Mouse (Mus musculus) CD8-positive naive resting alpha-beta T cell, adult 2 months (primary cell): ENCODE data around the gene Slc13a2.

ENCODE experiments used
- DNase-seq, 2 experiments: peaks; one replicate each; pipeline ENCODE4 v3.0.0; 2022; ENCODE audit warnings: low read depth in 2 of 2, low spot score in 2 of 2

Slc13a2 gene

DNA sequence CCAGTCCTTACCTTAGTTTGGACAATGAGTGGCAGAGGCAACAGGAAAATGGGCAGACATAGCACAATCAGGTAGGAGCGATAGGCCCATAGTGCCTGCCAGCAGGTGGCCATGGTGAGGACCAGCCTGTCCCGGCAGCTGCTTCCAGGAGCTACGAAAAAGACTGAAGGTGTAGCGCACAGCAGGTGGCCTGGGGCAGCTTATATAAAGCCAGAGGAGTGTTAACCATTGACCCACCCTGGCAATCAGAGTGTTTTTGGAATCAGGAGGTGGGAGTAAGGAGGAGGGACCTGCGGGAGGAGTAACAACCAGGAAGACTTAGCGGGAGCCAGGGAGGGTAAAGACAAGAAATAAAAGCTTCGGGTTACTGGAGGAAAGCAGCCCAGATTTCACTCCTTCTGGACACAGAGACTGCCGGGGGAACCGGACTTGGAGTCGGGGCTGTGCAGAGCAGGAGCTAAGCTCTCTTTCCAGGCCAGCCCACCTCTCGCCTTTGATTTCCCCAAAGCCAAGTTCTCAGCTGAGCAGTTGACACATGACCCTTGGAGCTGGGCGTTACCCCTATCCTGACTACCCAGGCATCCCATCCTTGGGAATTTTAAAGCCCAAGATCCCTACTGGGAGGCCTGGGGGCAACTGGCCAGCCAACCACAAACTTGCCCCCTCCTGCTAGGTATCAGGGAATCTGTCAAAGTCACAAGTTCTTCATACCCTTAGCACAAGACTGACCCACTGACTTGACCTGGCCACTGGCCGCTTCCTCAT lies at the start of gene Slc13a2:
Gene Slc13a2 (minus strand): TSS at position 163 of the 765 bp plus-strand sequence.
- DNase-seq = no peak

GRCm38 (mm10) chr11:78471326-78472103 lies 49.5 kb upstream of the Slc13a2 start:
- DNase-seq = no peak

GRCm38 (mm10) chr11:78467932-78468331 lies 45.9 kb upstream of the Slc13a2 start:
- no peak for DNase-seq

DNA sequence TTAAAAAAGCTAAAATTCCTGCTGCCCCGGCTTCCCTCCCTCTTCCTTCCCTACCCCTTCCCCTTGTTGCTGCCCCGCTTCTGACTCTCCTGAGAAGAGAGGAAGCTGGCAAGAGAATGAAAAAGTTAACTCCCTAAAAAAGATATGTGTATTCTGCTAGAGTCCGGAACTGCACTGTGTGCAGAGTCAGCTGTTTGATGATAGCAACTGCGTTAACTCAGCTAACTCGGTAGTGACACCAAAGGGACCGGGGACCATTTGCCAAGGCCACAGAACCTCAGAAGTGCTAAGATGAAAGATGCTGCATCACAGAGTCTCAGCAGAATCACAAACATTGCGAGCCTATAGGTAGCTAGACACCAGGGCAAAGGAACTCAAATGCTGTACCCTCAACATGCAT lies 45.5 kb upstream of the Slc13a2 start:
- DNase-seq = no peak

GRCm38 (mm10) chr11:78466242-78466912 lies 44.4 kb upstream of the Slc13a2 start:
- no peak for DNase-seq

DNA sequence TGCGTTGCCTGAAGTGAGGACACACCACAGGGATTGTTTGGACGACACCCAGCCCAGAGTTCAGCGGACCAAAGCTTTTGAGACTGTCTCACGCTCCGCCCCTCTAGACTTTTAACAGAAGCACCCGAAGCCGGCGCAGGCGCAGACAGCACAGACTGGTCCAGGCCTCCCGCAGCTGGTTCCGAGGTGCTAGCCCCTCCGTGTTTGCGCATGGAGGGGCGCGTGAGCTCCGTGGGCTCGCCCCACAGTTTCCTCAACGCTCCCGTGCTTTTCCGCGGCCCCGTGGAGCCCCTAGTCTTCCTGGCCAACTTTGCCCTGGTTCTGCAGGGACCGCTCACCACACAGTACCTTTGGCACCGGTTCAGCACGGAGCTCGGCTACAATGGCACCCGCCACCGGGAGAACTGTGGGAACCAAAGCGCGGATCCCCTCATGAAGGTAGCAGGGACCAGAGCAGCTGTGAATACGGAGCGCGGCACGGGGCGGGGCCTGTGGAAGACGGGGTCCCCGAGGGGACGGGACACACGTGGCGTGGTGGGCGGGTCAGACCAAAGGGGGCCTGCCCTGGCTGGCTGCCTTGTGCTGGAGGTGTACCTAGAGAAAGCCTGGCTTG lies 43.7 kb upstream of the Slc13a2 start, which contains the start of gene Slc46a1:
Gene Slc46a1 (plus strand): TSS at position 130 of the 613 bp plus-strand sequence.
- peak; percentile 48 to 66 for DNase-seq

DNA sequence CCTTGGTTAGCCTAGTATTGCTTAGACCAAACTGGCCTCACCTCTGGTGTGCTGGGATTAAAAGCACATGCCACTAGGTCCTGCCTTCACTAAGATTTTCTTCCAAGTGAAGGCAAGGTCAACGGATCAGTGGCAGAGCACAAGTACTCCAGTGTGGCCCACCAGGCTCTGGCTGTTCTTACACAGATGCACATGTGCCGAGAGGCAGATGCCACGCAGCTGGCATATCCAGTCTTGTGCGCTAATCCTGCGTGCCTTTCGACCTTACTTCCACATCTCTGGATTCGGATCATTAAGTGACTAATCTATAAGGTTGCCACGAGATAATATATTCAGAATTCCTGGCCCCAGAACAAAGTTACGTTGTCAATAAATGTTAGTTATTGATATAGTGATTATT lies 43.1 kb upstream of the Slc13a2 start:
- DNase-seq = no peak

- no peak for DNase-seq
Observed at GRCm38 (mm10) chr11:78463286-78464036, 41.4 kb upstream of the Slc13a2 start.

DNA sequence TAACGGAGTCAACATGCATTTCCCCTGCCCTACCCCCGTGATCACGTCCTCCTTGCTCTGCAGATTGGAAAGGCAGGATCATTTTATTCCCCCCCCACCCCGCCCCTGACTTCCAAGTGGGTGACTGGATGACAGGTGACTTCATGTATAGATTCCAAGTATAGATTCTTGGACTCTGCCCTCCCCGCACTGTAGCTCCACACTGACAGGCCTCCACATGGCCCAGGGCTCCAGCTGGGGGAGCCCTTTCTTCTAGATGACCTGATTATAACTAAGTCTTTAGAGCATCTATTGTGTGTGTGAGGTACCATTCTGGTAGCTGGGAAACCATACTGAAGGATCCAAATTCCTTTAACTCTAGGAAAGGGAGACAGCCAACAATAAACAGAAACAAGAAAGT lies 40.7 kb upstream of the Slc13a2 start:
- DNase-seq = no peak

GRCm38 (mm10) chr11:78461894-78462293 lies 39.9 kb upstream of the Slc13a2 start:
- peak in 1 of 2 experiments; percentile 14 for DNase-seq

DNA sequence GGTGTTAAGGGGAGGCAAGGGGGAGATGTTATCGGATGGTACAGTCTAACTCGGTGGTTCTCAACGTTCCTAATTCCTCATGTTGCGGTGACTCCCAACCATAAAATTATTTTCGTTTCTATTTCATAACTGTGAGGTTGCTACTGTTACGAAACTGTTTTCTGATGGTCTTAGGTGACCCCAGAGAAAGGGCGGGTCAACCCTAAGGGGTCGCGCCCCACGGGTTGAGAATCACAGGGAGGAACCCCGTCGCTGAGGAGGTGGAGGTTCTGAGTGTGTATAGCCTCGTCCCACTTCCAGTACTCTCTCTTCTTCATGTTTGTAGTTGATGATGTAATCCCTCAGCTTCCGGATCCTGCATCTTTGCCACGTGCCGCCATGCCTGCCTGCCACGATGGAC lies 36.7 kb upstream of the Slc13a2 start:
- no peak for DNase-seq

- DNase-seq = peak; percentile 19 to 36
Observed at GRCm38 (mm10) chr11:78455308-78455707, 33.3 kb upstream of the Slc13a2 start.

DNA sequence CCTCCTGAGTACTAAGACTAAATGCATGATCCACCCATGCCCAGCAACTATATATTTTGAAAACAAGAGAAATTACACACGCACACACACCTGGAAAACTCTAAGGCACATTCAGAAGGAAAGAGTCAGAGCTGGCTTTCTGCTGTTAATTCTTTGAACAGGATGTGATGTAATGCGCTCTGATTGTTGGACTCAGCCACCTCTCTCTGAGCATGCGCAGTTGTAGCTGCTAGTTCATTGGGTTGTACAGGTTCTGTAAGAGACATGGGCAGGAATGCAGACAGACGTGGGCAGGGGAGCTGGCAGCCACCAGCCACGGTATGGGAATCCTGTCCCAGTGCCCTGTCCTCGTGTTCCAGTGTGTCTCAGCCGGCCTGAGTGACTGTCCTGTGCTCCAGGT lies 32.3 kb upstream of the Slc13a2 start:
- no peak for DNase-seq

GRCm38 (mm10) chr11:78453675-78454074 lies 31.7 kb upstream of the Slc13a2 start:
- DNase-seq = peak; percentile 68 to 75

DNA sequence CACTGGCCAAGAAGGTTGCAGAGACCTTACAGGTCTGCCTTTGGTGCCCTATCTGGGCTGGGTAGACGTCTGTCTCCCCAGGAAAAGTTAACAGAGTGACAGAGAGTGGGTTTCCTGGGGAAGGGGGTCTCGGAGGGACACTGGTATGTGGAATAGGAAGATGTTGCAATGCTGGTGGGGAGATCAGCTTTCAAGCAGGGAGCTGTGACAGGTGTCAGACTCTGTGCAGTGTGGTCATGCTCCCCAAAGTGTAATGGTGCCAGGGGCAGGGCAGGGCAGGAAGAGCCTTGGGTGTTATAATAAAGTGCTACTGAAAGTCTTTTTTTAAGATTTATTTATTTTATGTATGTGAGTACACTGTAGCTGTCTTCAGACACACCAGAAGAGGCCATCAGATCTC lies 28.3 kb upstream of the Slc13a2 start:
- DNase-seq = no peak

DNA sequence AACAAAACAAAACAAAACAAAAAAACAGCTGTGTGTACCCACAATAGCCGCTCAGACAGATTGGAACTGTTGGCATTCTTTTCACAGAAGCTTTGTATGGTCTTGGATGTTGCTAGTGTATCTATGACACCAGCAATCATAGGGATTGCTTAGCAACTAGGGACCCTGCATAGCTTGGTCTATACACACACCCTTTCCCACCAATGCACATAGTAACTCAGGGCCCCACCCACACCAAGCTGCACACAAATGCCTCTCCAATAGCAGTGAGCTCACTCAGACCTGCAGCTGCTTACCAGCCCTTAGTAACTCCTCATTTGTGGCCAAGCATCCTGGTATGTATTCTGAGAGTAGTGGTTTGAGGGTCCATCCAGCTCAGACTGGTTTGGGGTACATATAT lies 26.2 kb upstream of the Slc13a2 start:
- no peak for DNase-seq

DNA sequence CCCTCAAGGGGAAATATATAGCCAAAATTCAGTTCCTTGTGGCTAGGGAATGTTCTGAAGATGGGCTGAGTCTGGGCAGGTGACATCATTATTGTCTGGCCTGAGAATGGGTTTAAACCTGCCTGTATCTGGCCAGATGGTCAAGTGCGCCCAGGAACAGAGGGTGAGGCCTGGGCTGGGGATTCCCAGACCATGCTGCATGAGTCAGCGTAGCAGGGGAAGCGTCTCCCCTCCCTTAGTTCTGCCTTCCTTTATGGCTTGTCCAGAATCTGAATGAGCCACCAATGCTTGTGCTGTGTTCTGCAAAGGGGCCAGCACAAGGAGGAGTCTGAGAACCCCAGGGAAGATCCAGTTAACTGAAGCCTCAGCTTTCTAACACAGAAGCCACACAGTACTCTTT lies 25.2 kb upstream of the Slc13a2 start:
- DNase-seq = no peak

DNA sequence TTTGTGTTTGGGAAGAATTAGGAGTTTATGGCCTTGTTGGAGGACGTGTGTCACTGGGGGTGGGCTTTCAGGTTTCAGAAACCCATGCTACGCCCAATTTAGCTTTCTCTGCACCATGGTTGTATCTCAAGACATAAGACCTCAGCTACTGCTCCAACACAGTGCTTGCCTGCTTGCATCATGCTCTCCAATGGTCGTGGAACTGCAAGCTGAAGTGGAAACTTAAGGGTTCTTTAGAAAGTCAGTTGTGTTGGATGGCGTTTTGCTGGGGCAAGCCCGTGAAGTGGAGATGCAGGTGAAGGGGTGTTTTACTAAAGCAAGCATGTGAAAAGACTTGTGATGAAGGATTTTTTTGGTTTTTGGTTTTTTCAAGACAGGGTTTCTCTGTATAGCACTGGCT lies 21.1 kb upstream of the Slc13a2 start:
- no peak for DNase-seq

GRCm38 (mm10) chr11:78438399-78438930 lies 16.4 kb upstream of the Slc13a2 start:
- DNase-seq = no peak

DNA sequence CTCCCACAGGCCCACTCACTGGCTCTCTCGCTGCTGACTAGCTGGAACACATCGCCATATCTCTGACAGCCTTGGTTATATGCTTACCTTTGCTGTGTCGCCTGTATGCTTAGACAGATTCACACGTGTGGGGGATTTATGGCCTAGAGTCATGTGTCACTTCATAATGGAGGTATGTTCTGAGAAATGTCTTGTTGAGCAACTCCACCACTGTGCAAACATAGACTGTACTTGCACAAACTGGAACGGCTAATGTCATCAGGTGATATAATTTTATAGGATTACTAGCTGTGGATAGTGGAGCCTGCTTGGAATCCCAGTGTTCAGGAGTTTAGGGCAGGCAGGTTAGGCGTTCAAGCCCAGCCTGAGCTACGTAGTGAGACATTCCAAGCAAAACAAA lies 15.2 kb upstream of the Slc13a2 start:
- DNase-seq = no peak
